Mouse (Mus musculus): ENCODE results near the gene Snrpa1.

DNA sequence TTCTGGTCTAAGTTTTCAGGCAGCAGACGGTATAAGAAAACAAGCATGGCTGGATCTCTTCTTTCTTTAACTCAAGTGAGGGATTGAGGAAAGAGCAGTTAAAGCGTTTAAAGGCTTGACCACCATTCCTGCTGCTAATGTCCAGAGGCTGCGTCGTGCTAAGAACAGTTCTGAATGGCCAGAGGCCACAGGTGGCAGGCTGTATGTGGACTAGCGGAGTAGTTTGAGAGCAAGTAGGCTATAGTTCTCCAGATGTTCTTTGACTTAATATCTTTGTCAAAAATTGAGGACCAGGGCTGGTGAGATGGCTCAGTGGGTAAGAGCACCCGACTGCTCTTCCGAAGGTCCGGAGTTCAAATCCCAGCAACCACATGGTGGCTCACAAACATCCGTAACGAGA is 52.4 kb downstream of the Snrpa1 start:
- TF ChIP-seq GATA1 (IDR thresholded peaks at IDR 0.05; ENCODE audit: borderline replicate concordance, low read length) (no peak), CTCF (IDR thresholded peaks at IDR 0.05; ENCODE audit: low read depth, low read length) (no peak), GATA2 (IDR thresholded peaks at IDR 0.05; ENCODE audit: borderline replicate concordance, low read depth, low read length) (no peak), POLR2AphosphoS5 (IDR thresholded peaks at IDR 0.05; ENCODE audit: insufficient replicate concordance, low read depth, low read length) (no peak)
